Mouse (Mus musculus): Measurements from ENCODE around the gene Snx27.

The Snx27 gene

GRCm38 (mm10) chr3:94476301-94477035 lies 106.0 kb downstream of the Snx27 start:
- no peak for DNase-seq (ENCODE audit: low spot score)

- DNase-seq (ENCODE audit: low spot score): no peak
These were observed 108.8 kb downstream of the Snx27 start for GRCm38 (mm10) chr3:94473567-94474232.

GRCm38 (mm10) chr3:94473115-94473505 lies 109.4 kb downstream of the Snx27 start:
- DNase-seq (ENCODE audit: low spot score): no peak

GRCm38 (mm10) chr3:94472447-94473114 lies 109.9 kb downstream of the Snx27 start:
- DNase-seq (ENCODE audit: low spot score): no peak

GRCm38 (mm10) chr3:94468931-94469330 lies 113.6 kb downstream of the Snx27 start:
- DNase-seq (ENCODE audit: low spot score): no peak

GRCm38 (mm10) chr3:94465632-94466430 lies 116.7 kb downstream of the Snx27 start:
- no peak for DNase-seq (ENCODE audit: low spot score)

- no peak for DNase-seq (ENCODE audit: low spot score)
These were observed 118.5 kb downstream of the Snx27 start for GRCm38 (mm10) chr3:94463926-94464578.

GRCm38 (mm10) chr3:94459834-94460233 lies 122.7 kb downstream of the Snx27 start:
- DNase-seq (ENCODE audit: low spot score): no peak

- DNase-seq (ENCODE audit: low spot score): no peak
These were observed 125.5 kb downstream of the Snx27 start for GRCm38 (mm10) chr3:94457055-94457454.

GRCm38 (mm10) chr3:94456529-94457000 lies 126.0 kb downstream of the Snx27 start:
- peak; percentile 54 for DNase-seq (ENCODE audit: low spot score)

- no peak for DNase-seq (ENCODE audit: low spot score)
These were observed 133.1 kb downstream of the Snx27 start for GRCm38 (mm10) chr3:94449377-94449776.
